27 mouse cellular contexts compared by ENCODE assay signal in the genomic region with DNA sequence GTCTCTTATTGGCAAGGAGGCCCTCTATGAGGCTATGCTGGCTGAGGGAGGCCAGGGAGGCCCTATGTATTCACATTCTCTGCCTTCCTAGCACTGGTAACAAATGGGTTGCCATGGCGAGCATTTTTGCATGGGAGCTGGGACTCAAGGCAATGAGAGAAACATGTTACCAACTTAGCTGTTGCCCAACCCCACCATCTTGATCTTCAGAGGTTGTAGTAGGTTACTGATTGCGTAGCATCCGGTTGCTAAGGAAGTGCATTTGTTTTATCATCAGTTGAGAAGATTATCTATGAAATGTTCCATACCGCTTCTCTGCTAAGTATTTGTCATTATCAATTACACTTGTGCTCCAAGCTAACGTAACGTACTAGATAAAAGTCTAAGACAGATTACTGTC. TPM values are rescaled to one million over a fixed set of nuclear protein-coding genes. Genes with fewer than 3 reads are reported as not detected.
A peak's percentile ranks its signal among the peaks of the same experiment; 100 is the strongest.
DNase-seq lines count a peak whose midpoint lies in the region; ATAC-seq and TF ChIP-seq lines count a peak whose summit lies in the region.
"Had no signal": no experiment of that assay in that cellular context is flagged by ENCODE, and none has a peak within 500 bp of the region (broad histone marks: within the 10 kb centered on the region; RNA-seq: fewer than 3 reads in every experiment).

No protein-coding gene starts in this region.

- no peaks in the 10 kb centered on the region for H3K4me1 ChIP-seq in forebrain, postnatal 0 days (ENCODE audit: insufficient read depth)
- no peaks in the 10 kb centered on the region for H3K4me1 ChIP-seq in forebrain, embryonic 10.5 days
- H3K4me1 ChIP-seq: embryonic facial prominence, embryonic 13.5 days; hindbrain, embryonic 13.5 days; midbrain, embryonic 13.5 days had no signal

- H3K27me3 ChIP-seq in forebrain, postnatal 0 days (ENCODE audit: insufficient read depth, low read length), result no peaks in the 10 kb centered on the region
- H3K27me3 ChIP-seq in forebrain, embryonic 10.5 days (ENCODE audit: poor library complexity, severe bottlenecking), result no peaks in the 10 kb centered on the region
- H3K27me3 ChIP-seq: embryonic facial prominence, embryonic 13.5 days; hindbrain, embryonic 13.5 days; midbrain, embryonic 13.5 days had no signal

- no peak overlapping the region for H3K4me2 ChIP-seq in forebrain, postnatal 0 days (ENCODE audit: low read depth)
- H3K4me2 ChIP-seq: embryonic facial prominence, embryonic 13.5 days; heart, embryonic 11.5 days; hindbrain, embryonic 13.5 days; midbrain, embryonic 13.5 days had no signal

- peak; percentile 42 for ATAC-seq in forebrain, postnatal 0 days
- peak; percentile 75 for ATAC-seq in granulocyte monocyte progenitor cell, adult 5-6 weeks (replicated peaks; ENCODE audit: poor library complexity, severe bottlenecking)
- ATAC-seq in monocyte, adult 5-6 weeks (replicated peaks; ENCODE audit: insufficient number of reproducible peaks, low FRiP score, low TSS enrichment, poor library complexity, severe bottlenecking), result peak; percentile 40; the same call in 1 of the 2 replicates
- ATAC-seq: midbrain, embryonic 13.5 days had no signal

- no peaks in the 10 kb centered on the region for H3K36me3 ChIP-seq in forebrain, postnatal 0 days (ENCODE audit: insufficient read depth)
- H3K36me3 ChIP-seq in forebrain, embryonic 10.5 days (replicated peaks), result no peaks in the 10 kb centered on the region
- H3K36me3 ChIP-seq: embryonic facial prominence, embryonic 13.5 days; hindbrain, embryonic 13.5 days; midbrain, embryonic 13.5 days had no signal

- no peak overlapping the region for H3K4me3 ChIP-seq in forebrain, postnatal 0 days (ENCODE audit: low read depth, low read length)
- H3K4me3 ChIP-seq in forebrain, embryonic 10.5 days, result no peak overlapping the region
- H3K4me3 ChIP-seq: embryonic facial prominence, embryonic 13.5 days; hindbrain, embryonic 13.5 days; midbrain, embryonic 13.5 days had no signal

- TF ChIP-seq CTCF in forebrain, postnatal 0 days (IDR thresholded peaks at IDR 0.05; ENCODE audit: low read depth), result no peak

- H3K9ac ChIP-seq in forebrain, postnatal 0 days, result no peak overlapping the region
- H3K9ac ChIP-seq: embryonic facial prominence, embryonic 13.5 days; hindbrain, embryonic 13.5 days; liver, embryonic 14.5 days; midbrain, embryonic 13.5 days had no signal

- H3K9me3 ChIP-seq in forebrain, postnatal 0 days (ENCODE audit: low read length), result no peaks in the 10 kb centered on the region
- no peaks in the 10 kb centered on the region for H3K9me3 ChIP-seq in forebrain, embryonic 10.5 days
- H3K9me3 ChIP-seq: embryonic facial prominence, embryonic 13.5 days; hindbrain, embryonic 13.5 days; midbrain, embryonic 13.5 days had no signal

- no peak for DNase-seq in forebrain, postnatal 0 days
- no peak for DNase-seq in forebrain, embryonic 10.5 days (ENCODE audit: extremely low spot score, low spot score)
- peak; percentile 13 for DNase-seq in CD4-positive, CD25-positive, alpha-beta regulatory T cell, adult 2 months (ENCODE audit: low read depth, low spot score)
- DNase-seq in testis, postnatal 14 days (ENCODE audit: low spot score), result no peak
- no peak for DNase-seq in ovary, postnatal 10 days (ENCODE audit: low spot score)
- DNase-seq in yolk sac, embryonic 10.5 days (ENCODE audit: low spot score), result no peak
- DNase-seq: adrenal gland, postnatal 10 days; cerebellum, adult 8-10 months; cerebellum, postnatal 25 days; embryo, embryonic 11 days; gastrocnemius, postnatal 14 days; heart, adult 18-20 months; heart, postnatal 36 days; kidney, adult 11 months; kidney, postnatal 25 days; liver; lung, adult 2 months; lung, postnatal 10 days; thymus, adult 2 months; thymus, postnatal 36 days had no signal

- no peak overlapping the region for H3K27ac ChIP-seq in forebrain, postnatal 0 days (ENCODE audit: low read depth, low read length)
- no peak overlapping the region for H3K27ac ChIP-seq in forebrain, embryonic 10.5 days
- H3K27ac ChIP-seq: embryonic facial prominence, embryonic 13.5 days; hindbrain, embryonic 13.5 days; liver, embryonic 14.5 days; midbrain, embryonic 13.5 days had no signal

- WGBS in forebrain, postnatal 0 days, result 94% methylated on average over 6 of the region's 6 CpGs
- WGBS in forebrain, embryonic 10.5 days, result 91% methylated on average over 6 of the region's 6 CpGs

RNA-seq across cellular contexts. Expression of gene Itga2, which starts 44.2 kb away (rescaled TPM):
- 0.77 and 0.86 TPM in 2 replicates for total RNA-seq in forebrain, postnatal 0 days (2014; rRNA removed)
- 0.36 and 0.63 TPM in 2 replicates for polyA plus RNA-seq in forebrain, postnatal 0 days (2015; fragmentation: Nextera tagmentation; extraction: Ambion mirVana)
- 1.2 and 1.6 TPM in 2 replicates for polyA plus RNA-seq in forebrain, embryonic 10.5 days (2016; fragmentation: Nextera tagmentation; extraction: Ambion mirVana)
- 0.13 and 0.51 TPM in 2 replicates for total RNA-seq in granulocyte monocyte progenitor cell, adult 5-6 weeks (2014; fragmentation: Nextera tagmentation)
- total RNA-seq in granulocyte monocyte progenitor cell, adult 5-6 weeks (2017), result 0.15 and 1.0 TPM in 2 replicates
- 29.4 to 103 TPM (median 30.9 TPM) in 3 replicates for total RNA-seq in monocyte, adult 5-6 weeks (2017)

Comparison
In these comparisons a context has a peak if more than half of its experiments do, and no peak if none do; other contexts are left out.
1. RNA of gene Itga2, which starts 44.2 kb away (total RNA-seq): 29.4 to 103 TPM in monocyte, adult 5-6 weeks; 0.77 to 0.86 TPM in forebrain, postnatal 0 days and 0.13 to 1.0 TPM in granulocyte monocyte progenitor cell, adult 5-6 weeks; every median in the first group is over 10 times any median in the second.
2. Peak in every context shown above with its lines, with median percentiles within 50 percentile points of each other: ATAC-seq.